Mouse (Mus musculus): ENCODE results near the gene Kif13a. TPM values are rescaled to one million over a fixed set of nuclear protein-coding genes. Genes with fewer than 3 reads are reported as not detected.
A peak's percentile ranks its signal among the peaks of the same experiment; 100 is the strongest.

Gene Kif13a
- polyA plus RNA-seq, 1 experiment from 2014 or later, result 23.1 TPM

GRCm38 (mm10) chr13:46811696-46812095 is 118.0 kb downstream of the Kif13a start:
- DNase-seq (ENCODE audit: low spot score) (no peak), ATAC-seq (replicated peaks; ENCODE audit: low FRiP score) (no peak)
- Histone ChIP-seq H3K4me1 (replicated peaks; ENCODE audit: control insufficient read depth, insufficient read depth, low read length) (no peaks in the 10 kb centered on the region), H3K4me2 (ENCODE audit: low read depth, low read length, severe bottlenecking) (no peak overlapping the region), H3K27ac (ENCODE audit: low read depth, low read length) (no peak overlapping the region), H3K36me3 (ENCODE audit: control insufficient read depth, insufficient read depth, low read length) (peaks cover 2% of the 10 kb centered on the region; the same call in 1 of the 2 replicates), H3K4me3 (ENCODE audit: low read depth, low read length) (no peak overlapping the region), H3K27me3 (ENCODE audit: control insufficient read depth, insufficient read depth, low read length) (no peaks in the 10 kb centered on the region), H3K9me3 (ENCODE audit: control insufficient read depth, low read length) (no peaks in the 10 kb centered on the region), H3K9ac (ENCODE audit: low read length) (no peak overlapping the region)
- WGBS, result 73% methylated on average over 9 of the region's 9 CpGs

- DNase-seq (ENCODE audit: low spot score), result no peak
- peaks cover 2% of the 10 kb centered on the region; the same call in 1 of the 2 replicates for H3K36me3 ChIP-seq (ENCODE audit: control insufficient read depth, insufficient read depth, low read length)
Observed at GRCm38 (mm10) chr13:46810613-46811012, 119.1 kb downstream of the Kif13a start.

DNA sequence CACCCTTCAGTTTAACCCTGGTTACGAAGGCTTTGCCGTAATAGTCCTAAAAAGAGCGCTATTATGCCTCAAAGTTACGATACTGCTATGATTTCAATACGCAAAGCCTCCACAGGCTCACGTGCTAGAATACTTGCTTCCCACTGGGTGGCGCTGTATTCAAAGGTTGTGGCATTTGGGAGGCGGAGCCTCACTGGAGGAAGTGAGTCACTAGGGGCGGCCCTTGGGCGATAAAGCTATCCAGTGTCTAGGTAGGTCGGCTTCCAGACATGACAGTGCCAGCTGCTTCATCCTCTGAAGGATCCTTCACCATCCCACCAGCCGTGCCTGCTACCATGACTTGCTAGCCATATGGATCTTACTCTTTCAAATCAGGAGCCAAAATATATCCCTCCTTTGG is 119.6 kb downstream of the Kif13a start:
- 92% methylated on average over 12 of the region's 12 CpGs for WGBS
- no peak for ATAC-seq (replicated peaks; ENCODE audit: low FRiP score)

More at GRCm38 (mm10) chr13:46810613-46811012, 119.1 kb downstream of the Kif13a start:
- no peak overlapping the region for H3K9ac ChIP-seq (ENCODE audit: low read length)
- H3K4me2 ChIP-seq (ENCODE audit: low read depth, low read length, severe bottlenecking), result no peak overlapping the region
- H3K4me3 ChIP-seq (ENCODE audit: low read depth, low read length), result no peak overlapping the region
- no peaks in the 10 kb centered on the region for H3K9me3 ChIP-seq (ENCODE audit: control insufficient read depth, low read length)
- 96% methylated on average over 17 of the region's 17 CpGs for whole genome bisulfite sequencing
- H3K4me1 ChIP-seq (replicated peaks; ENCODE audit: control insufficient read depth, insufficient read depth, low read length), result no peaks in the 10 kb centered on the region
- no peak overlapping the region for H3K27ac ChIP-seq (ENCODE audit: low read depth, low read length)
- no peak for ATAC-seq (replicated peaks; ENCODE audit: low FRiP score)
- H3K27me3 ChIP-seq (ENCODE audit: control insufficient read depth, insufficient read depth, low read length), result no peaks in the 10 kb centered on the region

DNA sequence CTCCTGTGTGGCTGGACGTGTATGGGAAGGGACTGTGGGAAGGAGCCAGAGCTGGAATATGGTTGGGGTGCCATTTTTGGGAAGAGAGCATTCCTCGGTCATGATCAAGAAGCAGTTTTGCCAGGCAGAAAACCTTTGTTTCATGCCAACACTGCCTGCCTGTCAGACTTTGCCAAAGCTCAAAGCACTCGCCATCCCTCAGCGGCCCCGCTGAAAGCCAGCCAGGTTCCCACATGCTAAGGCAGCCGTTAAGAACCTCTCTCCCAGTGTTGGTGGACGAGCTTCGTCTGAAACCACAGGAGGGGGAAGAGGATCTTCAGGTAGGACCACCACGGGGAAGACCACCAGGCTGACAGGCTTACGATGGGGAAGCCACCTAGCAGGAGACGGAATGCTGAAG is 121.8 kb downstream of the Kif13a start:
- no peaks in the 10 kb centered on the region for H3K9me3 ChIP-seq (ENCODE audit: control insufficient read depth, low read length)
- no peak overlapping the region for H3K4me3 ChIP-seq (ENCODE audit: low read depth, low read length)
- no peak overlapping the region for H3K4me2 ChIP-seq (ENCODE audit: low read depth, low read length, severe bottlenecking)
- no peak overlapping the region for H3K27ac ChIP-seq (ENCODE audit: low read depth, low read length)
- no peak overlapping the region for H3K9ac ChIP-seq (ENCODE audit: low read length)
- ATAC-seq (replicated peaks; ENCODE audit: low FRiP score) (no peak), DNase-seq (ENCODE audit: low spot score) (no peak)
- 91% methylated on average over 11 of the region's 11 CpGs for WGBS
- H3K36me3 ChIP-seq (ENCODE audit: control insufficient read depth, insufficient read depth, low read length), result peaks cover 2% of the 10 kb centered on the region; the same call in 1 of the 2 replicates
- H3K4me1 ChIP-seq (replicated peaks; ENCODE audit: control insufficient read depth, insufficient read depth, low read length), result no peaks in the 10 kb centered on the region
- H3K27me3 ChIP-seq (ENCODE audit: control insufficient read depth, insufficient read depth, low read length), result no peaks in the 10 kb centered on the region

More for the DNA sequence above, 119.6 kb downstream of the Kif13a start:
- H3K4me2 ChIP-seq (ENCODE audit: low read depth, low read length, severe bottlenecking), result no peak overlapping the region
- H3K4me1 ChIP-seq (replicated peaks; ENCODE audit: control insufficient read depth, insufficient read depth, low read length), result no peaks in the 10 kb centered on the region
- no peaks in the 10 kb centered on the region for H3K27me3 ChIP-seq (ENCODE audit: control insufficient read depth, insufficient read depth, low read length)
- peaks cover 2% of the 10 kb centered on the region; the same call in 1 of the 2 replicates for H3K36me3 ChIP-seq (ENCODE audit: control insufficient read depth, insufficient read depth, low read length)
- DNase-seq (ENCODE audit: low spot score), result peak; percentile 55
- no peak overlapping the region for H3K4me3 ChIP-seq (ENCODE audit: low read depth, low read length)
- H3K9me3 ChIP-seq (ENCODE audit: control insufficient read depth, low read length), result no peaks in the 10 kb centered on the region
- no peak overlapping the region for H3K9ac ChIP-seq (ENCODE audit: low read length)
- H3K27ac ChIP-seq (ENCODE audit: low read depth, low read length), result no peak overlapping the region

- no peak overlapping the region for H3K4me3 ChIP-seq (ENCODE audit: low read depth, low read length)
- H3K27ac ChIP-seq (ENCODE audit: low read depth, low read length), result no peak overlapping the region
- no peaks in the 10 kb centered on the region for H3K4me1 ChIP-seq (replicated peaks; ENCODE audit: control insufficient read depth, insufficient read depth, low read length)
- H3K36me3 ChIP-seq (ENCODE audit: control insufficient read depth, insufficient read depth, low read length), result no peaks in the 10 kb centered on the region; the same call in 1 of the 2 replicates
- 93% methylated on average over 13 of the region's 13 CpGs for WGBS
- ATAC-seq (replicated peaks; ENCODE audit: low FRiP score) (no peak), DNase-seq (ENCODE audit: low spot score) (peak; percentile 42)
- no peak overlapping the region for H3K9ac ChIP-seq (ENCODE audit: low read length)
- H3K4me2 ChIP-seq (ENCODE audit: low read depth, low read length, severe bottlenecking), result no peak overlapping the region
- H3K27me3 ChIP-seq (ENCODE audit: control insufficient read depth, insufficient read depth, low read length), result no peaks in the 10 kb centered on the region
- no peaks in the 10 kb centered on the region for H3K9me3 ChIP-seq (ENCODE audit: control insufficient read depth, low read length)
Observed at GRCm38 (mm10) chr13:46801196-46801595, 128.5 kb downstream of the Kif13a start.

DNA sequence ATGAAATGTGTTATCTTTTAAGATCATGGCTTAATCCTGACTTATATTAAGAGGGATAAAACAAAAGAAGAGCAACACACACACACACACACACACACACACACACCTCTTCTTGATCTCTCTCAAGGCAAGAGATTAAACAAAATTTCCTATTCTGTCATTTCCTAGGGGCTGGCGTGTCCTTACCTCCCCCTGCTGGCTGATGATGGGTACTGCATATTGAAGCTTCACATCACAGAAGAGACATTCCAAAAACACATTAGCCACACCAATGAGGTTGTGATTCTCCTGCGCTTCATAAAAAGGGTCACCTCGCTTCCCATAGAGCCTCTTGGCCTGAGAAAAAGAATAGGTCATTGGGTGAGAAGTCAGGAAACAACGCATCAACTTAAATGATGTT is 131.5 kb downstream of the Kif13a start:
- no peak for ATAC-seq (replicated peaks; ENCODE audit: low FRiP score)
- WGBS, result 43% methylated on average over 4 of the region's 4 CpGs

DNA sequence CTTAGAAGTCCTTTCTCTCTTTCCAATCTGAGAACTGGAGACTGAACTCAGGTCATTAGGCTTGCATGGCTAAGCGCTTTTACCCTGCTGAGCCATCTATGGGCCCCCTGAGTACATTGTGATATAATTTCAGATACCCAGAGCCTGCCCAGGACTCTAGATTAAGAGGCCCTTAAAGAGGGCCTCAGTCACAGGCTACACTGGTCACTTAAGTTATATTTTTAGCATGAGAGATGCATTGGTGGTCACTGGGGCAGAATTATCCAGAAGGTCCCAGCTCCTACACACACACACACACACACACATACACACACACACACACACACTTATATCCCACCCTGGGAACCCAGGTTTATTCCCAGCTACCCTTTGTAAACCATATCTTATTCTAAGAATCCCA is 133.3 kb downstream of the Kif13a start:
- Histone ChIP-seq H3K36me3 (ENCODE audit: control insufficient read depth, insufficient read depth, low read length) (peaks cover 2% of the 10 kb centered on the region; the same call in 1 of the 2 replicates), H3K27me3 (ENCODE audit: control insufficient read depth, insufficient read depth, low read length) (no peaks in the 10 kb centered on the region), H3K4me2 (ENCODE audit: low read depth, low read length, severe bottlenecking) (no peak overlapping the region), H3K27ac (ENCODE audit: low read depth, low read length) (no peak overlapping the region), H3K4me3 (ENCODE audit: low read depth, low read length) (no peak overlapping the region), H3K9me3 (ENCODE audit: control insufficient read depth, low read length) (no peaks in the 10 kb centered on the region), H3K9ac (ENCODE audit: low read length) (no peak overlapping the region), H3K4me1 (replicated peaks; ENCODE audit: control insufficient read depth, insufficient read depth, low read length) (no peaks in the 10 kb centered on the region)
- 80% methylated on average over 1 of the region's 1 CpGs for WGBS
- DNase-seq (ENCODE audit: low spot score) (no peak), ATAC-seq (replicated peaks; ENCODE audit: low FRiP score) (no peak)

More for the DNA sequence above, 131.5 kb downstream of the Kif13a start:
- DNase-seq (ENCODE audit: low spot score), result peak; percentile 62
- no peak overlapping the region for H3K4me3 ChIP-seq (ENCODE audit: low read depth, low read length)
- H3K27me3 ChIP-seq (ENCODE audit: control insufficient read depth, insufficient read depth, low read length), result no peaks in the 10 kb centered on the region
- H3K36me3 ChIP-seq (ENCODE audit: control insufficient read depth, insufficient read depth, low read length), result peaks cover 2% of the 10 kb centered on the region; the same call in 1 of the 2 replicates
- H3K9me3 ChIP-seq (ENCODE audit: control insufficient read depth, low read length), result no peaks in the 10 kb centered on the region
- H3K4me1 ChIP-seq (replicated peaks; ENCODE audit: control insufficient read depth, insufficient read depth, low read length), result no peaks in the 10 kb centered on the region
- H3K9ac ChIP-seq (ENCODE audit: low read length), result no peak overlapping the region
- H3K27ac ChIP-seq (ENCODE audit: low read depth, low read length), result no peak overlapping the region
- H3K4me2 ChIP-seq (ENCODE audit: low read depth, low read length, severe bottlenecking), result no peak overlapping the region

DNA sequence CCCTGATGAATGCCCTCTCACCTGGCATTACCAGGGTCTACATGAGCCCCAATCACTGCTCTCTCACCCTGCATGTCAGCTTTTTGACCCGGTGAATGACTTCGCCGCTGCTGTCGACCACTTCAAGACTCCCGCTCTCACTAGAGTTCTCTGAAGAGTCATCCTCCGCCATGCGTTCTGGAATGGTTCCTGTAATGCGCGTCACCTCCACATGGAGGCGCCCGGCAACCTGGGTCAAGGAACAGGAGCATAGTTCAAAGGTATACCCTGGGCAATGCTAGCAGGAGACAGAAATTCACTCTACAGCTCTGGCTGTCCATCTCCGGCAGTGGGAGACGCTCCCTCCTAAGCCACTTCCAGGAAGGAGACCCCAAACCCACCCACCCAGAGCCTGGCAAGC is 135.8 kb downstream of the Kif13a start:
- H3K36me3 ChIP-seq (ENCODE audit: control insufficient read depth, insufficient read depth, low read length), result peaks cover 2% of the 10 kb centered on the region; the same call in 1 of the 2 replicates
- DNase-seq (ENCODE audit: low spot score), result no peak
- ATAC-seq (replicated peaks; ENCODE audit: low FRiP score), result no peak

GRCm38 (mm10) chr13:46788452-46788851 is 141.2 kb downstream of the Kif13a start:
- Histone ChIP-seq H3K4me2 (ENCODE audit: low read depth, low read length, severe bottlenecking) (no peak overlapping the region), H3K9ac (ENCODE audit: low read length) (no peak overlapping the region), H3K27me3 (ENCODE audit: control insufficient read depth, insufficient read depth, low read length) (no peaks in the 10 kb centered on the region), H3K27ac (ENCODE audit: low read depth, low read length) (no peak overlapping the region), H3K36me3 (ENCODE audit: control insufficient read depth, insufficient read depth, low read length) (no peaks in the 10 kb centered on the region; the same call in 1 of the 2 replicates), H3K9me3 (ENCODE audit: control insufficient read depth, low read length) (no peaks in the 10 kb centered on the region), H3K4me1 (replicated peaks; ENCODE audit: control insufficient read depth, insufficient read depth, low read length) (no peaks in the 10 kb centered on the region), H3K4me3 (ENCODE audit: low read depth, low read length) (no peak overlapping the region)
- WGBS, result 93% methylated on average over 8 of the region's 8 CpGs
- DNase-seq (ENCODE audit: low spot score) (no peak), ATAC-seq (replicated peaks; ENCODE audit: low FRiP score) (no peak)

More for the DNA sequence above, 135.8 kb downstream of the Kif13a start:
- no peak overlapping the region for H3K4me2 ChIP-seq (ENCODE audit: low read depth, low read length, severe bottlenecking)
- H3K9me3 ChIP-seq (ENCODE audit: control insufficient read depth, low read length), result no peaks in the 10 kb centered on the region
- WGBS, result 81% methylated on average over 13 of the region's 13 CpGs
- H3K9ac ChIP-seq (ENCODE audit: low read length), result no peak overlapping the region
- no peaks in the 10 kb centered on the region for H3K27me3 ChIP-seq (ENCODE audit: control insufficient read depth, insufficient read depth, low read length)
- H3K4me1 ChIP-seq (replicated peaks; ENCODE audit: control insufficient read depth, insufficient read depth, low read length), result no peaks in the 10 kb centered on the region
- no peak overlapping the region for H3K4me3 ChIP-seq (ENCODE audit: low read depth, low read length)
- no peak overlapping the region for H3K27ac ChIP-seq (ENCODE audit: low read depth, low read length)
